Mouse (Mus musculus): ENCODE measurements around the gene Ucp2.

The Ucp2 gene

GRCm38 (mm10) chr7:100550338-100551007 lies 57.3 kb downstream of the Ucp2 start:
- DNase-seq (ENCODE audit: low spot score in 2 of 2) = no peak

All from spleen, postnatal 4 days (tissue).